Mouse (Mus musculus) heart, postnatal 10 days (tissue): ENCODE data around the gene Aldoc. TPM values are rescaled to one million over a fixed set of nuclear protein-coding genes. Genes with fewer than 3 reads are reported as not detected.
A peak's percentile ranks its signal among the peaks of the same experiment; 100 is the strongest.

Source experiments
- DNase-seq, 2 experiments: peaks; one replicate each; pipeline ENCODE4 v3.0.0; 2021
- intact Hi-C: fragments of 180-260 bp; cut with DNase I; formaldehyde crosslinking; loops from one replicate; pipeline ENCODE4 v1.15.1; 2025
- total RNA-seq, 2 experiments: library from RNA; stranded (reverse); gene quantifications; 2 replicates each; pipeline ENCODE4 v1.2.3; 2021

Gene Aldoc
- total RNA-seq, 2 experiments from 2014 or later: 0.81 to 1.1 TPM

DNA sequence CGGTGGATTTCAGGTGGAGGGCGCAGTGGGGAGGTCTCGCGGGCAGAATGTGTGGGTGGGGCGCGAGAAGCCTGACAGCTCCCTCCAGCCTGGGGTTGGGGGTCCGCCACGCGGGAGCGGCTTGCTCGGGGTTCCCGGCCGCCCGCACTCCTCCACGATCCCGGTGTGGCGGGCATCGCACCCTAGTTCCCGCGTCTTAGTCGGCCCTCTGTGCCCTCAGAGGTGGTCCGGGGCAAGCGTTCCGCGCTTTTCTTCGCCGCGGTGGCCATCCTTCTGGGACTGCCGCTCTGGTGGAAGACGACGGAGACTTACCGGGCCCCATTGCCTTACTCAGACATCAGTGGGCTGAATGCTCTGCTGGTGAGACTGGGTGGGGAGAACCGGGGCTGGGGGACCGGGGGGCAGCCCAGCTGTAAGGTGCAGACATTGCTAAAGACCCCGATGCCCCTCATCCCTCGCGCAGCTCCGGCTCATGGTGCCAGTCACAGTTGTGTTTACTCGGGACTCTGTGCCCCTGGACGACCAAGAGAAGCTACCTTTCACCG lies 5.8 kb downstream of the Aldoc start:
- intact Hi-C loops: loop anchor here (5.0 kb wide), 1 partner anchor 66 kb away; the partner anchor contains the start of gene 2610507B11Rik

DNA sequence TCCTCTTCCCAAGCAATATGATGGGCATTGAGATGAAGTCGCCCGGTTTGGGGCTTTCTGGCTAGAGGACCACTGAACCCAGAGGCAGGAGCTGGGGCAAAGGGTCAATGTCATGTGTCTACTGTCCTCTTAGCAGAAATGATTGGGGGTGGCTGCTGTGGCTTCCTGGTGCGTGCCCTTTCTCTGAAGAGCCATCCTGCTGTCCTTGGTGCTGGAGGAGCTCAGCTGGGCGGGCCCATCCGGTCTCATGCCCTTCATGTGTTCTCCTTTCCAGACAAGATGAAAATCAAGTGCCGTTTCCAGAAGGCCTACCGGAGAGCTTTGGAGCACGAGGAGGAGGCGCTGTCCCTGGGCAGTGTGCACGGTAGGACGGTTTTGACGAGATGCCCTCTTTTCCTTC lies 9.9 kb downstream of the Aldoc start:
- DNase-seq: no peak
- intact Hi-C loops: no loop called here

More for the DNA sequence above, 5.8 kb downstream of the Aldoc start:
- DNase-seq: no peak

DNA sequence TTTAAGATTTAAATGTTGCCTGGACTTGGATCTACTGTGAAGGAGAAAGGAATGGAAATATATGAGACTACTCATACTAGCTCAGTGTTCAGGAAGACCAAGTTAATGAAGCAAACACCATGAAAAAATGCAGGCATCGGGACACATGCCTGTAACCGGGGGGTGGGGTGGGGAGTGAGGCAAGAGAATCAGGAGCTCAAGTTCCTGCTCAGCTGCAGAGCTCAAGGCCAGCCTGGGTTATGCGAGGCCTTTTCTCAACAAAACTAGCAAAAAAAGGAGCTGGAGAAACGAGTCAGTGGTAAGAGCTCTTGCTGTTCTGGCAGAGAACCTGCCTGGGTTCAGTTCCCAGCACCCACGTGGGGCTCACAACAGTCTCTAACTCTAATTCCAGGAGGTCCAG lies 11.2 kb downstream of the Aldoc start:
- intact Hi-C loops: no loop called here
- no peak for DNase-seq

- intact Hi-C loops: no loop called here
Observed at GRCm38 (mm10) chr11:78337040-78337439, 14.3 kb downstream of the Aldoc start.

DNA sequence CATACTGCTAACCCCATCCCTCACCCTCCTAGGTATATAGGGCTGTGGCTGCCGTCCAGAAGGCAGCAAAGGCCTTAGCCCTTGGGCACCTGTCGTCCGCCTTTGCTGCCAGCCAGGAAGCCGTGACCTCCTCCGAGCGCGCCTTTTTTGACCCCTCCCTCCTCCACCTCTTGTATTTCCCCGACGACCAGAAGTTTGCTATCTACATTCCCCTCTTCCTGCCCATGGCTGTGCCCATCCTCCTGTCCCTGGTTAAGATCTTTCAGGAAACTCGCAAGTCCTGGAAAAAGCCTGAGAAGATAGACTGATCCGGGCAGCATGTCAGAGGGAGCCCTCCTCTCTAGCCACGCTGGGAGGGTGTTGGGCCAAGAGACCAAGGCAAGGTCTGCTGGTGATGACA lies 18.9 kb downstream of the Aldoc start:
- intact Hi-C loops: no loop called here
- DNase-seq: no peak

More at GRCm38 (mm10) chr11:78337040-78337439, 14.3 kb downstream of the Aldoc start:
- DNase-seq: no peak

- intact Hi-C loops: no loop called here
- peak; percentile 79 to 81 for DNase-seq
Observed at GRCm38 (mm10) chr11:78343381-78344327, 20.9 kb downstream of the Aldoc start, which contains the start of gene Unc119. Gene Unc119 (plus strand): TSS chr11:78343482.

- DNase-seq: no peak
Observed at GRCm38 (mm10) chr11:78344328-78344889, 21.6 kb downstream of the Aldoc start.

GRCm38 (mm10) chr11:78344890-78345715 lies 22.3 kb downstream of the Aldoc start:
- DNase-seq: peak; percentile 78 to 83
- intact Hi-C loops: loop anchor here (5.0 kb wide), 1 partner anchor 68 kb away; no protein-coding TSS in a partner anchor

More at GRCm38 (mm10) chr11:78344328-78344889, 21.6 kb downstream of the Aldoc start:
- intact Hi-C loops: no loop called here

DNA sequence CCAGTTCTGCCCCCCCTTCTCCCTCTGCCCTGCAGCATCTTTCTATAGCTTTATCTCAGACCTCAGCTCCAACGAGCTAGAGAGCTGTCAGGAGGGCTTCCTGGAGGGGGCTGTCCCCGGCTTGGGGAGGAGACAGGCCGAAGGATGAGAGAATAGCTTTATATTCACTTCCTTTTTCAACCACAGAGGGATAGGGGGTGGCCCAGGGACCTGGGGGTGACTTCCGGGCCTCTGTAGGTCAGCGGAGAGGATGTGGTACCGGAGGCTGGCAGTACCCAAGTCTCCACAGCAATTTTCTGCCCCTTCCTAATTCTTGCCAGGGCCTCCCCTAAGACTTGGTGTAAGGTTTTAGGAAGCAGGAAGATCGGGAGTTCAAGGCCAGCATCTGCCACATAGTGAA lies 23.0 kb downstream of the Aldoc start:
- DNase-seq: no peak

GRCm38 (mm10) chr11:78346326-78347069 lies 23.7 kb downstream of the Aldoc start:
- intact Hi-C loops: loop anchor here (1.0 to 5.0 kb wide), 2 partner anchors 69 to 84 kb away; no protein-coding TSS in a partner anchor
- no peak for DNase-seq

More for the DNA sequence above, 23.0 kb downstream of the Aldoc start:
- intact Hi-C loops: loop anchor here (5.0 kb wide), 1 partner anchor 68 kb away; no protein-coding TSS in a partner anchor

GRCm38 (mm10) chr11:78347070-78347754 lies 24.4 kb downstream of the Aldoc start:
- intact Hi-C loops: loop anchor here (1.0 to 5.0 kb wide), 2 partner anchors 70 to 85 kb away; no protein-coding TSS in a partner anchor
- peak; percentile 68 to 82 for DNase-seq

GRCm38 (mm10) chr11:78347908-78348307 lies 25.1 kb downstream of the Aldoc start:
- intact Hi-C loops: loop anchor here (1.0 to 5.0 kb wide), 2 partner anchors 71 to 86 kb away; no protein-coding TSS in a partner anchor
- no peak for DNase-seq

- intact Hi-C loops: loop anchor here (5.0 kb wide), 1 partner anchor 71 kb away; no protein-coding TSS in a partner anchor
- no peak for DNase-seq
Observed at GRCm38 (mm10) chr11:78348474-78348873, 25.7 kb downstream of the Aldoc start.

- no peak for DNase-seq
- intact Hi-C loops: loop anchor here (5.0 kb wide), 1 partner anchor 72 kb away; no protein-coding TSS in a partner anchor
Observed at GRCm38 (mm10) chr11:78349441-78350358, 26.9 kb downstream of the Aldoc start.

- intact Hi-C loops: no loop called here
- no peak for DNase-seq
Observed at GRCm38 (mm10) chr11:78353081-78353480, 30.3 kb downstream of the Aldoc start.

DNA sequence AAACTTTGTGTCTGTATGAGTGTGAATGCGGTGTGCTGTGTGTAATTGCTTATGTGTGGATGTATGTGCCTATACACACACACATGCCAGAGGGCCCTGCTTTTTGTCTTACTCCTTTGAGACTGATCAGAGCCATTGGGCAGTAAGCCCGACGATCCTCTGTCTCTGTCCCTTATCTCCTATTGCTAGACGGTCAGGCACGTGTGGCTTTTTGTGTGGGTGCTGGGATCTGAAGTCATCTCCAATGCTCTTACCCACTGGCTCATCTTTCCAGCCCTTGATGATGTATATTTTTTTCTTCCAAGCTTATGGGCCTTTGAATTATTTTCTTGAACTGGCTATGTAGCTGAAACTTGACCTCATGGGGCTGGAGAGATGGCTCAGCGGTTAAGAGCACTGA lies 32.1 kb downstream of the Aldoc start:
- no peak for DNase-seq
- intact Hi-C loops: loop anchor here (5.0 kb wide), 1 partner anchor 97 kb away; no protein-coding TSS in a partner anchor

- peak; percentile 44 to 76 for DNase-seq
- intact Hi-C loops: loop anchor here (5.0 kb wide), 1 partner anchor 97 kb away; no protein-coding TSS in a partner anchor
Observed at GRCm38 (mm10) chr11:78355471-78356238, 32.9 kb downstream of the Aldoc start.
